Mouse (Mus musculus): ENCODE measurements around the gene Batf2. TPM values are rescaled to one million over a fixed set of nuclear protein-coding genes. Genes with fewer than 3 reads are reported as not detected.

The Batf2 gene
- total and polyA plus RNA-seq, 2 experiments from 2014 or later, result 0.18 to 0.46 TPM

DNA sequence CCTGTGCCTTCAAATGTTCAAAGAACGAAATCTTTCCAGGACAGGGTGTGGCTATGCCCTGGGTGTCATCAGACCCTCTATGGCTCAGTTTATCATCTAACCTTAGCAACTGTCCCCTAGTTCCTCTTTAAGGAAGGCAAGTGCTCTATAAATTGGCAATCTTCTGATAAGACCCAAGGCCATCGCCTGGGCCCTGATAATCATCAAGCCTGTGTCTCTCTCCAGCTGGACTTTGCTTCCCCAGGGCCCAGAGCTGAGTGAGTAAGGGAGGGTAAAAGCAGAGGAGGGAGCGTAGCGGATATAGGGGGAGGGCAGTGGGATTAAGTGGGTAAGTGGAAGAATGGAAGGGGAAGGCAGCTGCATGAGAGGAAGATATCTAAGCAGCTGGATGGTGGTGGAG, 36.3 kb upstream of the Batf2 start:
- Histone ChIP-seq H3K4me2 (ENCODE audit: low read depth, low read length) (no peak overlapping the region), H3K27ac (ENCODE audit: low read depth) (no peak overlapping the region), H3K36me3 (replicated peaks; ENCODE audit: control insufficient read depth, insufficient read depth, low read length) (no peaks in the 10 kb centered on the region), H3K9ac (replicated peaks; ENCODE audit: low read depth, low read length) (no peak overlapping the region), H3K4me1 (ENCODE audit: control insufficient read depth, insufficient read depth) (no peaks in the 10 kb centered on the region), H3K27me3 (ENCODE audit: control insufficient read depth, insufficient read depth, low read length) (no peaks in the 10 kb centered on the region), H3K9me3 (replicated peaks; ENCODE audit: control insufficient read depth, low read length) (no peaks in the 10 kb centered on the region), H3K4me3 (ENCODE audit: low read depth, low read length) (no peak overlapping the region)
- WGBS, result 59% methylated on average over 4 of the region's 4 CpGs
- ATAC-seq (ENCODE audit: insufficient read depth, low read depth), result no peak
- DNase-seq (ENCODE audit: low spot score), result no peak
- TF ChIP-seq CTCF (IDR thresholded peaks at IDR 0.05; ENCODE audit: low read depth) (no peak), EP300 (IDR thresholded peaks at IDR 0.05; ENCODE audit: low read depth) (no peak)

GRCm38 (mm10) chr19:6105586-6105985, 35.2 kb upstream of the Batf2 start, which contains the start of gene Naaladl1:
TSS of gene Naaladl1 (plus strand) at chr19:6105782.
- WGBS, result 84% methylated on average over 7 of the region's 7 CpGs
- H3K9me3 ChIP-seq (replicated peaks; ENCODE audit: control insufficient read depth, low read length), result no peaks in the 10 kb centered on the region
- ATAC-seq (ENCODE audit: insufficient read depth, low read depth) (no peak), DNase-seq (ENCODE audit: low spot score) (no peak)
- H3K4me2 ChIP-seq (ENCODE audit: low read depth, low read length), result no peak within 1 kb of the TSS
- no peaks in the 10 kb centered on the region for H3K36me3 ChIP-seq (replicated peaks; ENCODE audit: control insufficient read depth, insufficient read depth, low read length)
- TF ChIP-seq EP300 (IDR thresholded peaks at IDR 0.05; ENCODE audit: low read depth) (no peak), CTCF (IDR thresholded peaks at IDR 0.05; ENCODE audit: low read depth) (no peak)
- H3K4me3 ChIP-seq (ENCODE audit: low read depth, low read length), result no peak within 1 kb of the TSS
- H3K27me3 ChIP-seq (ENCODE audit: control insufficient read depth, insufficient read depth, low read length), result no peaks in the 10 kb centered on the region
- H3K4me1 ChIP-seq (ENCODE audit: control insufficient read depth, insufficient read depth), result no peaks in the 10 kb centered on the region
- no peak within 1 kb of the TSS for H3K9ac ChIP-seq (replicated peaks; ENCODE audit: low read depth, low read length)
- no peak within 1 kb of the TSS for H3K27ac ChIP-seq (ENCODE audit: low read depth)

GRCm38 (mm10) chr19:6113116-6113515, 27.7 kb upstream of the Batf2 start:
- Histone ChIP-seq H3K4me1 (ENCODE audit: control insufficient read depth, insufficient read depth) (peaks cover 11% of the 10 kb centered on the region), H3K9me3 (replicated peaks; ENCODE audit: control insufficient read depth, low read length) (no peaks in the 10 kb centered on the region), H3K36me3 (replicated peaks; ENCODE audit: control insufficient read depth, insufficient read depth, low read length) (peaks cover 23% of the 10 kb centered on the region), H3K27ac (ENCODE audit: low read depth) (no peak overlapping the region), H3K9ac (replicated peaks; ENCODE audit: low read depth, low read length) (no peak overlapping the region), H3K4me2 (ENCODE audit: low read depth, low read length) (no peak overlapping the region), H3K4me3 (ENCODE audit: low read depth, low read length) (no peak overlapping the region), H3K27me3 (ENCODE audit: control insufficient read depth, insufficient read depth, low read length) (no peaks in the 10 kb centered on the region)
- ATAC-seq (ENCODE audit: insufficient read depth, low read depth), result no peak
- TF ChIP-seq EP300 (IDR thresholded peaks at IDR 0.05; ENCODE audit: low read depth) (no peak), CTCF (IDR thresholded peaks at IDR 0.05; ENCODE audit: low read depth) (no peak)
- 50% methylated on average over 6 of the region's 6 CpGs for WGBS
- no peak for DNase-seq (ENCODE audit: low spot score)

DNA sequence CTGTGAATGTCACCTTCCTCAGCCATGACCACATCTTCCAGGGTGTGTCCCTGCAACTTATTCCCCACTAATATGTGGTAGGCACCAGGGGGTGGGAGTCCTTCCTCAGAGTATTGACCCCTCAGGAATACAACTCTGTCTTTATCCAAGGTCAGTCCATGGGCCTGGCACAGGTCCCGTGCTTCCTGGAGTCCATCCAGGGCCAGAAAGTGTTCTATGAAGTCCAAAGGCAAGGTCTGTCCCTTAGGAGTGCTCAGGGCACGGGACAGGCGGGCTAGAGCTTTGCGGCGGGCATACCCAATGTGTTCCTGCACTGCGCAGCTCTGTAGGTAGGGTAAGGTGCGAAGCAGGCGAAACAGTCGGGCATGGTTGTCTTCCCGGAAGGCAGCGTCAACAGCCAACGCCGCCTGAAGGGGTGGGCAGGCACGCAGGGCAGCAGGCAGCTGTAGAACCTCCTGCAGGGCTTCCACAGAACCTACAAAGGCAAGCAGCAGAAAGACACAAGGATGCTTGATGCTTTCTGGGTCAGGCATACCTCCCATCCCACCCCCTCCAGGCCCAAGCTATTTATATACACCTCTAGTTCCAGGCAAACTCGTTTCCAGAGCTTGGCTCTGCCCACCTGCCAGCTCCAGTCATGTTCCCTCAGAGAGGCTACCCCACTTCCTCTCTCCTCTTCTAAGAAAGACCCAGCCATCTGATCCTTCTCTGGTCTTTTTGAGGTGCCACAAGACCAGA, 24.5 kb upstream of the Batf2 start:
- no peak for ATAC-seq (ENCODE audit: insufficient read depth, low read depth)
- Histone ChIP-seq H3K9ac (replicated peaks; ENCODE audit: low read depth, low read length) (0 out of 2 replicates have a peak overlapping the region, but pooled peaks have one; percentile 21), H3K4me3 (ENCODE audit: low read depth, low read length) (no peak overlapping the region), H3K27me3 (ENCODE audit: control insufficient read depth, insufficient read depth, low read length) (no peaks in the 10 kb centered on the region), H3K9me3 (replicated peaks; ENCODE audit: control insufficient read depth, low read length) (no peaks in the 10 kb centered on the region), H3K4me2 (ENCODE audit: low read depth, low read length) (peak overlapping the region; percentile 98), H3K4me1 (ENCODE audit: control insufficient read depth, insufficient read depth) (peaks cover 11% of the 10 kb centered on the region), H3K27ac (ENCODE audit: low read depth) (0 out of 2 replicates have a peak overlapping the region, but pooled peaks have one; percentile 5), H3K36me3 (replicated peaks; ENCODE audit: control insufficient read depth, insufficient read depth, low read length) (peaks cover 28% of the 10 kb centered on the region)
- no peak for DNase-seq (ENCODE audit: low spot score)
- no peak for TF ChIP-seq EP300 (IDR thresholded peaks at IDR 0.05; ENCODE audit: low read depth)
- no peak for TF ChIP-seq CTCF (IDR thresholded peaks at IDR 0.05; ENCODE audit: low read depth)
- WGBS, result 77% methylated on average over 15 of the region's 15 CpGs

GRCm38 (mm10) chr19:6117346-6117985, 23.3 kb upstream of the Batf2 start:
- WGBS, result 4% methylated on average over 31 of the region's 32 CpGs
- Histone ChIP-seq H3K4me3 (ENCODE audit: low read depth, low read length) (peak overlapping the region; percentile 64), H3K4me1 (ENCODE audit: control insufficient read depth, insufficient read depth) (peaks cover 11% of the 10 kb centered on the region), H3K27me3 (ENCODE audit: control insufficient read depth, insufficient read depth, low read length) (no peaks in the 10 kb centered on the region), H3K4me2 (ENCODE audit: low read depth, low read length) (peak overlapping the region; percentile 98), H3K36me3 (replicated peaks; ENCODE audit: control insufficient read depth, insufficient read depth, low read length) (peaks cover 28% of the 10 kb centered on the region), H3K27ac (ENCODE audit: low read depth) (peak overlapping the region; percentile 92), H3K9ac (replicated peaks; ENCODE audit: low read depth, low read length) (peak overlapping the region; percentile 79), H3K9me3 (replicated peaks; ENCODE audit: control insufficient read depth, low read length) (no peaks in the 10 kb centered on the region)
- no peak for DNase-seq (ENCODE audit: low spot score)
- TF ChIP-seq CTCF (IDR thresholded peaks at IDR 0.05; ENCODE audit: low read depth), result no peak
- no peak for TF ChIP-seq EP300 (IDR thresholded peaks at IDR 0.05; ENCODE audit: low read depth)
- peak; percentile 2; the same call in 1 of the 2 replicates for ATAC-seq (ENCODE audit: insufficient read depth, low read depth)

All from heart, postnatal 0 days (tissue).